39 mouse cellular contexts compared by ENCODE assay signal in the genomic region with DNA sequence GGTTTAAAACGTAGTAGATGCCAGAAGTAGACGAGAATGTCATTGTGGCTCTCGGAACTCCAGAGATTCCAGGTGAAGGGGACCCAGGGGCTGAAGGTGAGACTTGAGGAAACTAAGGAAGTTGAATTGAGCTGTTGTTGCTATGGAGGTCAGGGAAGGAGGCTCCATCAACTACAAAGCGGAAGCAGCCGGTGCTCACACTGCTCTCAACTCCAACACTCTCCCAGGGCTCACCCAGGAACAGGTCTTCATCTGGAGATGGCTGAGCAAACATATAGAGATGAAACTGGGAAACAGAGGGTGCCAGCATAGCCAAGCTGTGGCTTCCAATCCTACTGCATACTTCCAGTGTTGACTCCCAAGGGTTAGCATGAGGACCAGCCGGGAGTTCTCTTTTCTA. TPM values are rescaled to one million over a fixed set of nuclear protein-coding genes. Genes with fewer than 3 reads are reported as not detected.
"Had no signal": no experiment of that assay in that cellular context is flagged by ENCODE, and none has a peak within 500 bp of the region (broad histone marks: within the 10 kb centered on the region; RNA-seq: fewer than 3 reads in every experiment).

No protein-coding gene starts in this region.

- H3K4me3 ChIP-seq: gastrocnemius, adult 2 months; heart, embryonic 10.5 days; heart, embryonic 12.5 days; hindbrain, embryonic 13.5 days; hindbrain, embryonic 15.5 days; kidney, embryonic 15.5 days; limb, embryonic 10.5 days; limb, embryonic 12.5 days; liver, embryonic 12.5 days; liver, embryonic 15.5 days had no signal

- H3K27me3 ChIP-seq: heart, embryonic 12.5 days; hindbrain, embryonic 13.5 days; hindbrain, embryonic 15.5 days; kidney, embryonic 15.5 days; limb, embryonic 12.5 days; liver, embryonic 12.5 days; liver, embryonic 15.5 days had no signal

- DNase-seq: gastrocnemius, adult 2 months; gastrocnemius, postnatal 10 days; gastrocnemius, postnatal 25 days; heart, adult 18-20 months; heart, postnatal 10 days; kidney, adult 11 months; kidney, adult 2 months; kidney, adult 9 months; kidney, postnatal 14 days; kidney, postnatal 36 days; layer of hippocampus, adult 9-11 months; layer of hippocampus, postnatal 36 days had no signal

- H3K9me3 ChIP-seq: heart, embryonic 10.5 days; heart, embryonic 12.5 days; hindbrain, embryonic 13.5 days; hindbrain, embryonic 15.5 days; kidney, embryonic 15.5 days; limb, embryonic 10.5 days; limb, embryonic 12.5 days; liver, embryonic 12.5 days; liver, embryonic 15.5 days had no signal

- H3K4me2 ChIP-seq: heart, embryonic 12.5 days; hindbrain, embryonic 13.5 days; hindbrain, embryonic 15.5 days; kidney, embryonic 15.5 days; limb, embryonic 12.5 days; liver, embryonic 12.5 days; liver, embryonic 15.5 days had no signal

- ATAC-seq: hindbrain, postnatal 0 days; liver, embryonic 12.5 days had no signal

- H3K36me3 ChIP-seq: heart, embryonic 10.5 days; heart, embryonic 12.5 days; hindbrain, embryonic 13.5 days; hindbrain, embryonic 15.5 days; kidney, embryonic 15.5 days; limb, embryonic 10.5 days; liver, embryonic 12.5 days; liver, embryonic 15.5 days had no signal

- H3K9ac ChIP-seq: heart, embryonic 12.5 days; hindbrain, embryonic 13.5 days; hindbrain, embryonic 15.5 days; kidney, embryonic 15.5 days; limb, embryonic 12.5 days; liver, embryonic 12.5 days; liver, embryonic 15.5 days had no signal

- H3K27ac ChIP-seq: gastrocnemius, adult 2 months; heart, embryonic 10.5 days; hindbrain, embryonic 13.5 days; hindbrain, embryonic 15.5 days; hindbrain, postnatal 0 days; kidney, embryonic 15.5 days; kidney, postnatal 0 days; limb, embryonic 10.5 days; limb, embryonic 12.5 days; liver, embryonic 12.5 days; liver, embryonic 15.5 days had no signal

RNA-seq across cellular contexts. Expression of a gene that starts 54.6 kb away (rescaled TPM):
- total RNA-seq: gastrocnemius, adult 2 months; gastrocnemius, postnatal 10 days; gastrocnemius, postnatal 25 days; heart, adult 18-20 months; heart, adult 8-10 months; heart, postnatal 10 days; heart, postnatal 25 days; hematopoietic stem cell, adult 5-6 weeks; hindbrain, postnatal 0 days; layer of hippocampus, adult 18-20 months; layer of hippocampus, adult 8-10 months; layer of hippocampus, postnatal 14 days; layer of hippocampus, postnatal 36 days; left cerebral cortex, adult 18-20 months; left cerebral cortex, adult 8-10 months; left cerebral cortex, postnatal 10 days; left cerebral cortex, postnatal 36 days; liver, adult 2 months had no signal
- polyA plus RNA-seq: gonadal fat pad, adult 2 months; heart, embryonic 10.5 days; heart, embryonic 12.5 days; heart, embryonic 14.5 days; hindbrain, embryonic 11.5 days; hindbrain, embryonic 13.5 days; hindbrain, embryonic 15.5 days; hindbrain, postnatal 0 days; kidney, adult 2 months; kidney, embryonic 15.5 days; kidney, postnatal 0 days; large intestine, adult 2 months; limb, embryonic 12.5 days; limb, embryonic 14.5 days; liver, adult 2 months; liver, embryonic 12.5 days; liver, embryonic 15.5 days had no signal
